Mouse (Mus musculus) kidney, postnatal 10 days (tissue): Measurements from ENCODE around the gene Gcc1.

Experiments used
- DNase-seq: peaks from one replicate; pipeline ENCODE4 v3.0.0; 2021; ENCODE audit warnings: mixed read lengths

Gcc1 gene

DNA sequence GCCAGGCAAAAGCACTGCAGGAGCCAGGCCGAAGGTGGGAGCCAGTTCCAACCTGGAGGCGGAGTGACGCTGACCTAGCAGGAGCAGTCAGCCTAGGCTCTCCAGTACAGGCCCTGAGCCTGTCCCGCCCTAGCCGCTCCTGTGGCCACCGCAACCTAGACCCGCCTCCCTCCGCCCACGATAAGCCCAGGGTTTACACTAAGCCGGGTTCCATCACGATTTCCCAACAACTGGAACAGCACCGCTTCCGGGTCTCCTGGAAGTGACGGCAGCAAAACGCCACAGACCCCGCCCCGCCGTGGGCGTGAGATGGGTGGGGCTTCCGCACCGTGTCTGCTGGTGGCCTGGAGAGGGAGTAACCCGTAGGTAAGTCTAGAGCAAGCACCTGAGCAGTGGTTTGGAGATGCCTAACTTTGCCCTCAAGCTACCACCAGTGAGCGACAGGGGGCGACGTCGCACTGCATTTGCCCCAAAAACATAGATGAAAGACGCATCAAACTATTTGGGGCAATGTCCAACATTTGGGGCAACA, 6.7 kb downstream of the Gcc1 start:
- peak; percentile 97 for DNase-seq

DNA sequence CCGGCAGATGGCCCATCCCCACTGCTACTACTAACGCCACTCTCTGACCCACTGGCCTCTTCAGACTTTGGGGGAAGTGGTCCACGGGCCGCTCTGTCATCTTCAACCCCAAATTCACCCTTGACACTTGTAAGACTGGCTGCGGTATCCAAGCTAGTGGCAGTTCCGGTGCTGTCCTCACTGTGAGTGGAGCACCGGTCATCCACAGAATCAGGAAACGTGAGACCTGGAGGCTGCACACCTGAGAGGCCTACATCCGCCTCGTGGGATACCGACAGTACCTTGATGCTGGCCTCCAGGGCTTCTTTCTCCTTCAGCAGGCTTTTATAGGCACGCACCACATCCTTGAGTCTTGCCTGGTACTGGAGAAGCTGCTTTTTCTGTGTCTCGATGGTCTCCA, 7.3 kb downstream of the Gcc1 start:
- peak; percentile 17 for DNase-seq

DNA sequence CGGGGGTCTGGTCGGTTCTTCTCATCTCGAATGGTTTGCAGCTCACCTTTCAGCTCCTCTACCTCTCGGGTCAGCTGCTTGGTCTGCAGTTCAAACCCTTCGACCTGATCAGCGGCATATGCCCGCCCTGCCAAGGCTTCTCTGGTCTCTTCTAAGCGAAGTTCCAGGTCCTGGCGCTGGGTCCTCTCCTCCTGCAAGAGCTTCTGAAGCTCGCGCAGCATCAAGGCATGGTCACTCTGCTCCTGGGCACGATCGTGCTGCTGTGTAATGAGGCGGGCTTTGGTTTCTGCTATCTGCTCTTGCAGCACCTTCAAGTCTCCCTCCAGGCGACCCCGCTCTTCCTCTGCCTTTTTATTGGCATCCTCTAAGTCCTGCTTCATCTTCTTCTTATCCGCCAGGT, 7.8 kb downstream of the Gcc1 start:
- DNase-seq: peak; percentile 14

DNA sequence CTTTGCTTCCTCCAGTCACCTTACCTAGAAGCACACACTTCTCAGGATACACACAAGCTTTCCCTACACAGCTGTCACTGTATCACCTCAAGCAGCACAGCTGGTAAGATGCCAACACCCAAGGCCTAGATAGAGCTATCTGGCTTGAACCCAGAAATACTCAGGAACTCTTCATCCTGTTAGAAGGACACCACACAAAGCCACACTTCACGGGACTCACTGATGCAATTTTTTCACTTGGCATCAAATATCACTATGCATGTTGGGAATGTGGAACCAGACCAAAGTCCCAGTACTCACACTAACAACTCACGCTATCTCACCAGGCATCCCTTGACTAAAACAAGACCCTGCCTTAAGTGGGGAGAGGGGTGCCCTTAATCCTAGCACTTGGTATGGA, 8.5 kb downstream of the Gcc1 start:
- DNase-seq: peak; percentile 16

DNA sequence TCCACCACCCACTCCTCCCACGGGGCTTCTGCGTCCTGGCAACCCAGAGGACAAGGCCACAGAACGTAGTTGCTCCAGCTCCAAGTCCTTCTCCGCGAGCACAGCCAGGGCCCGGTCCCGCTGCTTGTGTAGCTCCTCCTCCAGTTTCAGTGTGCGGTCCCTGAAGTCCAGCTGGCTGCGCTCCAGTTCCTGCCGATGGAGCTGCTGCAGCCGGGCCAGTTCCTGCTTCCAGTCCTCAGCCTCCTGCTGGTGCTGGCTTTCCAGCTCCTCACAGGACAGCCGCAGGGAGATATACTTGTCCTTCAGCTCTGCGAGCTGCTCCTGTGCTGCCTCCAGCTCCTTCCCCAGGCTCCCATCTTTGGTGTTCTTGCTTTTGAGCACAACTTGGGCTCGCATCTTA, 9.7 kb downstream of the Gcc1 start:
- peak; percentile 95 for DNase-seq

DNA sequence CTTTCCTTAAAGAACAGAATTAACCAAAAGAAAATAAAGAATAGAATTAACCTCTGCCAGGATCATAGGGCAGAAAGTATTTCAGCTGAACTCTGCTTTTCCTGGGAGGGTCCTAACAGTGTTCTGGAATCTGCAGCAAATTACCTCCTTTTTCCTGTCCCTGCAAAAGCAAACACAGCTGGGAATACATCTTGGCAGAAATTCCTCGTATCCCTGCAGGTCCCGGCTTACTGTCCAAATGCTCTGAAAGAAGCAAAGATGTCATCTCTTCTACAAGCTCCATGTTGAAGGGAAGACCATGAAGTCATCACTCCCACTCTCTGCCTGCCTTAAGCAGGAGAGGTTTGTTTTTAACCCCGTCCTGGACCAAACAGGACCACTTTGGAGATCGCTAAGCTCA, 11.2 kb downstream of the Gcc1 start:
- DNase-seq: peak; percentile 14

DNA sequence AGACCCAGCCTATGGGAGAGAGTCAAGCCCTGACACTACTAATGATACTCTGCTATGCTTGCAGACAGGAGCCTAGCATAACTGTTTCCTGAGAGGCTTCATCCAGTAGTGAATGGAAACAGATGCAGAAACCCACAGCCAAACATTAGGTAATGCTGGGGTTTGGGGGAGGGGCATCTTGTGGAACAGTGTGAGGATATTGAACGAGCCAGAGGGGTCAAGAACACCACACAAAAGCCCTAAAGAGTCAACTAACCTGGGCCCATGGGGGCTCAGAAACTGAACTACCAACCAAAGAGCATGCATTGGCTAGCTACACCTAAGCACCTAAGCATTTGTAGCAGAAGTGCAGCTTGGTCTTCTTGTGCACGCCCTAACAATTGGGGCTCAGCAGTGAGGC, 17.0 kb downstream of the Gcc1 start:
- DNase-seq: no peak

DNA sequence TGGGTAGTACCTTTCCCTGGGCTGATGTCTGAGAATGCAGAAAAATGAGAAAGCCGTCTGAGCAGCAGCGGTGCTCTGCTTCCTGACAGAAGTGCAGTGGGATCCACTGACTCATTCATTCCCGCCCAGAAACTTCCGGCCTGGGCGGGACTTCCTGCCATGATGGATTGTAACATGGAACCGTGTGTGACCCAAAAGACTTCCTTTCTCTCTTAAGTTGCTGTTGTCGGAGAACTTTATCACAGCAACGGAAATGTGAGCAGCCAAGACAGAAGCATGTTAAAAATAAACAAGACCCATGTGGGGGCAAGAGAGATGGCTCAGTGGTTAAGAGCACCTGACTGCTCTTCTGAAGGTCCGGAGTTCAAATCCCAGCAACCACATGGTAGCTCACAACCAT, 18.1 kb downstream of the Gcc1 start:
- peak; percentile 65 for DNase-seq

DNA sequence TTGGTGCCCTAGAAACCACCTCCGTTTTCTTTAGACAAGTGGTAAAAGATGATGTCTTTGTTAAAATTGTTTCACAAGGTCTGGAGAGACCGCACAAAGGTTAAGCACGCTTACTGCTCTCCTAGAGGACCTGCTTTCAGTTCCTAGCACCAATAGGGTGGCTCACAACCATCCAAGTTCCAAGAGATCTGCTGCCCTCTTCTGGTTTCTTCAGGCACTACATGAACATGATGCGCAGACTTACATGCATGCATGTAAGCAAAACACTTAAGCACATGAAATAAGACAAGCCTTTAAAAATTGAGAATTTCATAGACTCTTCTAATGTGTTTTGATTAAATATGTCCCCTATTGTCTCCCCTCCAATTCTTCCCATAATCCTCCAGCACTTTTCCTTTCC, 28.4 kb downstream of the Gcc1 start:
- DNase-seq: no peak

DNA sequence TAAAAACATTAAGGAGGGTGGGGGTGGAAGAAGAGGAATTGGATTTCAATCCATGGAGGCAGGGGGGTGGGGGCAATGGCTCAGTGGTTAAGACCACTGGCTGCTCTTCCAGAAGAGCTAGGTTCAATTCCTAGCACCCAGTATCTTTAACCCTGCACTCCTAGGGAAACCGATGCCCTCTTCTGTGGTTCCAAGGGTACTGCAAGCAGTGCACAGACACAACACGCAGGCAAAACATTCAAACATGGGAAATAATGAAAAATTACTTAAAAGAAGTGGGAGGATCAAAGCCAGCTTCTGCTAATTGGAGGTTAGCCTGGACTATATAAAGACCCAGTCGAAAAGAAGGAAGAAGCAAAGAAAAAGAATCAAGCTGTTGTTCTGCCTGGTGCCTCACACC, 29.5 kb downstream of the Gcc1 start:
- DNase-seq: no peak

DNA sequence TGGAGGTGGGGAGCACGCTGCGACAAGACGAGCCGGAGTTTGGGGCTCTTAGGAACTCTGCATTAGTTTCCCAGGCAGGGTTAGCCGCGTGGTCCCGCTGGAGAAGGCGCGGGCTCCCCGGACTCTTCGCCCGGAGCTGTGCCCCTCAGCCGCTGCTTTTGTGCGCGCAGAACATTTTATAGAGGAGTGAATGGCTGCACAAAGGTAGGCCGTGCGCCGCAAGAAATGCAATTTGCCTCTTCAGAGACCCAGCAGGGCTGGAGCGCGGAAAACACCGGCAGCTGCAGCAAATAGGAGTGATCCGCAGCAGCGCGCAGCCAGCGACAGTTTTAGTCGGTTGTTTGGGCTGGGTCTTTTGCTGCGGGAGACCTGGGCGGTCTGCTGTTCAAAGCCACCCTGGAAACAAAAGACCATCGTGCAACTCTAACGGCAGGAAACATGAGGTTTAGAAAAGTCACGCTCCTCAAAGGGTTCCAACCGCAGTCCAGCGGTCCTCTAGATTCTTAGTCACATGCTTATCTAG, 30.4 kb downstream of the Gcc1 start, which contains the start of gene Zfp800:
Gene Zfp800, minus strand, starts transcription at position 325 of the 523 bp plus-strand sequence.
- peak; percentile 30 for DNase-seq

DNA sequence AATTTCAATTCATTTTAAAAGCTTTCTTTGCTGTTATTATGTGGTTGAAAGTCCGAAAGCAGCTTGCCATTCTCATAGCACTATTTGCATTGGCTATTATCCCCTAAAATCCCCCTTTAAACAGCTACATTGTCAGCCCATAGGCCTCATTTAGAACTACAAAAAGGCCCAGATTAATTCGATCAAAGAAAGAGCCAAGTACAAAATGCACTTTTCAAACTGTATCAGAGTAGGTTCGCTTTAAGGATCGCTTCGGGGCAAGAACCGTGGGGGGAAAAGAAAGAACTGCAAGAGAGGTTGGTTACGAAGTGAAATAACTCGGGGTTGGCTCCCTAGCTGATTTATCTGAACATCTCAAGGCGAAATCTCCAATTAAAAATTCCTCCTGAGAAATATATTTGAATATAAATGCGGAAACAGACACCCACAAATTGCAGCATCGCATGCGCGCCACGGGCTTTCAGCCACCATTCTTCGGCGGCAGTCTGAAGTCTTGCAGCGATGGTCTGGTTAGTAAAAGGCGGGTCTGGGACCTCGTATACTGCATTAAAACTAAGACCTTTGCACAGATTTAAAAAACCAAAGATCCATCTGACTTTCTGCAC, 31.2 kb downstream of the Gcc1 start:
- DNase-seq: peak; percentile 21

DNA sequence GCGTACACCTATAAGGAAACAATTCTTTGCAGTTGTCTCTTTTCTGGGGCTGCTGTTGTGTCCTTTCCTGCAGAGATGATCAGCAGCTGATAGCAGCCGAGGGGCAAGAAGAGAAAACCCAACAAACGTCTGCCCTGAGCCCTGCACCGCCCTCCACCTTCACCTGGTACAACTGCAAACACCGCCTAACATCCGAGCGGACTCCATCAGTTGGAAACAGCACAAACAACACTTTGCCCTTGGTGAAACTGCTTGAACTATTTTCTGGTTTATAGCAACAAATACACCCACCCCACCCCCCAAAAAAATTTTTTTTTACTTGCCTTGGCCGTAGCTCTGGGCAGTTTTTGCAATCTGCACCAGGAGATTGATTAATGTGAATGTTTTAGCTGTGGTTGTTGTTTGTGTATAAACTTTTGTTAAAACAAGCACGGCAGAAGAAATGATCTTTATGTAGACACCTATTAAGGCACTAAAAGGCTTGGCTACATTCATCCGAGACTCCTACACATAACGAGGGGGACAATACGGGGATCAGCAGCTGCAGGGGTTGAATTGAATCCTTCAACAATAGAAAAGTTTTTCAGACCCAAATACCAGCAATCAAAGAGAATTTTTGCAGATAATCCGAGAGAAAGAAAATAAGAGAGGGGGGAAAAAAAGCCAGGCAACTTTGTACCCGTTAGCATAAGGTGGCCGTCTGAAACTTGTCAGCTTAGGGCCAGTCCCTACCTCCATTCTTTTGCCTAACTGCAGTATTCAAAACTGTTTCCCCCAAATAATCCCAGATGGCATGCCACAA, 31.9 kb downstream of the Gcc1 start:
- DNase-seq: no peak

DNA sequence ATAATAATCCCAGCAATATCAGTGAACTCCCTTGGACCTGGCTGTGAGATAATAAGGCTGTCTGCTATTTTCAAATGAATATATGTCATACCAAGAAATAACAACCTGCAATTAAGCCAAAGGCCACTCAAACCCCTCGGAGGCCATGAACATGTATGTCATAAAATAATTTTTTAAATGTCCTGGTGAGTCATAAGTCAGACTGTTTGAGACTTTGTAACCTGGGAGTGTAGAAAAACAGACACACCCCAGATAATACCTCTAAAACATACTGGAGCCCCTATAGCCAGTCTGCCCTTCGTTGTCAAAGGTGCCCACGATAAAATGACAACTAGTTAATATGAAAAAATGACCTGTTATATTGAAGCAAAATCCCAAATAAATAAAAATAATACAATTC, 39.2 kb downstream of the Gcc1 start:
- no peak for DNase-seq

DNA sequence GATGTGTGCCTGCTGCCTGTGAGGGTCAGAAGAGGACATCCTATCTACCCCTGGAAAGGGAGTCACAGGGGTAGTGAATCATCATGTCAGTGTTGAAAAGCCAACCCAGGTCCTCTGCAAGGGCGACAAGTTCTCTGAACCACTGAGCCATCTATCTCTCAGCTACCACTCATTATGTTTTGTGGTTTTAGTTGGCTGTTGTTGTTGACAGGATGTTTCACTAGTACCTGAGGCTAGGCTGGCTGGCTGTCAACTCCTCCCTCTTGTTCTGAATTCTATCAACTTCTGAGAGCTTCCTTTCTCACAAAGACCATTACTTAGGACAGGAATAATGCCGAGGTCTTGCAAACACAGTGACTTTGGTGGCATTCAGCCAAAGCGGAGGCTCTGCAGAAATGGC, 43.0 kb downstream of the Gcc1 start:
- no peak for DNase-seq

DNA sequence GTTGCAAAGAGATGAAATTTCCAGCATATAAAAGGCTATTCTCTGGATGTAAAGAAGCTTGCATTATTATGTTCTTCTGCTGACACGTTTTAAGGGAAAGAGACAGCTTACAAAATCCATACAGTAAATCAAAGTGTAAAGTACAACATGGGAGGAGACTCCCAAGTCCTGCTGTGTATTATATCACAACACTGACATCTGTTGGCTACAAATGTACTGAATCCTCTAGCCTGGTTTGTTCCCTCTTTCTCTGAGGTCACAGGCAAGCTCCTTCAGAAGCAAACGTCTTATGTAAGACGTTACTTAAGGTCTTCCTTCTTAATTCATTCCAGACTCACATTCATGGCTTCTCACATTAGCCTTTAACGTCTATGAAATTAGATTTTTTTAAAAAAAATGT, 46.2 kb downstream of the Gcc1 start:
- no peak for DNase-seq

DNA sequence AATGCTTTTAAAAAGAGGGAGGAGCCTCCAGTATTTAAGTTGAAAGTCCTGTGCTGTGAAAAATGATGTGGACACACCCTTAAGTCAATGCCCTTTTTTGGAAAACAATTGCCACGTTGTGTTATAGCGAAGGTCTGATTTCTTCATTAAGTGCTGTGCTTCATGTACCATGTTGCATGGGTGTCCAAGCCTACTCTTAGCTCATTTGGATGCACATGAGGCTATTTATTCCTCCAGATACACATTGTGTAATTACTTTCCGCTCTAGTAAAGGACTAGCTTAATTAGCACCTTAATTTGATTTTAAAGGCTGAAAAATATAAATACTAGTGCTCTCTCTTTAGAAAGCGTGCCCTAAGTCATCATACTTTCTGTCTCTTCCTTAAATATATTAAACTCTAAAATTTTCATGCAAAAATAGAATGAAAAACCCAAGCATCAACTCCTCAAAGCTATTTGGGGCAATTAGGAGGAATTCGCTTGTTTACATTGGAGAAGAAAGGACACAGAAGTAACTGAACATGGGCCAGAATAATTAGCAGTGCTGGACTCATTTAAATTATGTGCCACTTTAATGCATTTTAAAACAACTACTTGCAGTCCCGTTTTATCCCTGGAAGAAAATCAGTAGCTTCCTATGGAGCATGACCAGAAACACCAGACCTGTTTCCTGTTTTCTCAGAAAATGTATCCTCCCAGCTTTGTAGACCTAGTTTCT, 58.1 kb downstream of the Gcc1 start:
- DNase-seq: no peak

DNA sequence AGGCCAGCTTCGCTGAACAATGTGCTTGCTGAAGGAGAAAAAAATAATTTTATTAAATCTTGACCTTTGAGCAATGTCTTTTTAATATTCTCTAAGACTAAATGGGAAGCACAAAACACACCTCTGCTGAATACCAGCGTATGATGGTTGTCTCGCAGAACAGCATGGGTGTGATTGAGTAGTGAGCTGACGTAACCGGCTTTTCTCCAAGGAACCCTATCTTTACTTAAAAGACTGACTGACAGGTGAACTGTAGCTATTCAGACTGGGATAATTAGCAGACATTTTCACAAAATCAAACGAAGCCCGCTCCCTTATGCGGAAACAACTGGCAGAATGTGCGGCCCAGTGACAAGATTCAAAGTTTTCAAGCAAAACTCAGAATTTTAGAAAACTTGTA, 60.6 kb downstream of the Gcc1 start:
- DNase-seq: no peak
